Mouse (Mus musculus) heart, adult 9 months (tissue): ENCODE results near the gene Hdac8.

Experiments
- DNase-seq, 2 experiments: peaks; one replicate each; pipeline ENCODE4 v3.0.0; 2022; ENCODE audit warnings: low spot score in 2 of 2

Hdac8 gene

GRCm38 (mm10) chrX:102339396-102340155 is 165.6 kb downstream of the Hdac8 start:
- peak; percentile 14 to 16 for DNase-seq

GRCm38 (mm10) chrX:102319696-102320095 is 185.5 kb downstream of the Hdac8 start:
- no peak for DNase-seq

GRCm38 (mm10) chrX:102319252-102319651 is 185.9 kb downstream of the Hdac8 start:
- DNase-seq, result no peak

GRCm38 (mm10) chrX:102318782-102319181 is 186.4 kb downstream of the Hdac8 start:
- no peak for DNase-seq

GRCm38 (mm10) chrX:102311119-102311518 is 194.0 kb downstream of the Hdac8 start:
- no peak for DNase-seq

GRCm38 (mm10) chrX:102307511-102307910 is 197.6 kb downstream of the Hdac8 start:
- no peak for DNase-seq

GRCm38 (mm10) chrX:102305806-102306205 is 199.4 kb downstream of the Hdac8 start:
- no peak for DNase-seq

- no peak for DNase-seq
Observed at GRCm38 (mm10) chrX:102304914-102305313, 200.2 kb downstream of the Hdac8 start.

GRCm38 (mm10) chrX:102302476-102302875 is 202.7 kb downstream of the Hdac8 start:
- DNase-seq, result no peak

- no peak for DNase-seq
Observed at GRCm38 (mm10) chrX:102284889-102285288, 220.3 kb downstream of the Hdac8 start.

- no peak for DNase-seq
Observed at GRCm38 (mm10) chrX:102262620-102263345, 242.4 kb downstream of the Hdac8 start.

GRCm38 (mm10) chrX:102259772-102260171 is 245.4 kb downstream of the Hdac8 start:
- no peak for DNase-seq

GRCm38 (mm10) chrX:102253892-102254291 is 251.3 kb downstream of the Hdac8 start:
- no peak for DNase-seq

GRCm38 (mm10) chrX:102251937-102252860 is 253.0 kb downstream of the Hdac8 start, which contains the start of gene Cited1:
TSS of gene Cited1 (minus strand) at chrX:102252181.
- DNase-seq, result peak; percentile 8 to 19

- no peak for DNase-seq
Observed at GRCm38 (mm10) chrX:102251221-102251936, 253.8 kb downstream of the Hdac8 start.

GRCm38 (mm10) chrX:102250891-102251170 is 254.3 kb downstream of the Hdac8 start:
- no peak for DNase-seq

- no peak for DNase-seq
Observed at GRCm38 (mm10) chrX:102250150-102250890, 254.8 kb downstream of the Hdac8 start.

GRCm38 (mm10) chrX:102244334-102244733 is 260.8 kb downstream of the Hdac8 start:
- no peak for DNase-seq
